31 mouse cellular contexts compared by ENCODE assay signal in the genomic region with DNA sequence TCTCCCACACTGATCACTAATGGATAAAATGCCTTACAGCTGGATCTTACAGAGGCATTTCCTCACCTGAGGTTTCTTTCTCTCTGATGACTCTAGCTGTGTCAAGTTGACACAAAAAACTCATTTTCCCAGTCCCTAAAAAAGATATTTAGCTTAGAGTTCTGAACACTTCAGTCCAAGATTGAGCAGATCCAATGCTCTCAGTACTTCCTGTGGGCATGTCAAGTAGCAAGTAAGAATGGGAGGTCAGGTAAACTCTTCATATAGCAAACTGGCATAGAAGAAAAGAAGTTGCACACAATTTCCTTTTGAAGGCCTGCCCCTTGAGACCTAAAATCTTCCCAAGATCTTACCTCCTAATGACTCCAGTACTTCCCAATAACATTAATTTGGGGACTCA.
"Had no signal": no experiment of that assay in that cellular context is flagged by ENCODE, and none has a peak within 500 bp of the region (broad histone marks: within the 10 kb centered on the region; RNA-seq: fewer than 3 reads in every experiment).

No protein-coding gene starts in this region.

- H3K4me1 ChIP-seq: limb, embryonic 10.5 days; midbrain, embryonic 13.5 days; midbrain, embryonic 15.5 days had no signal

- H3K9ac ChIP-seq: limb, embryonic 12.5 days; limb, embryonic 13.5 days; limb, embryonic 15.5 days; liver, embryonic 12.5 days; liver, embryonic 13.5 days; liver, embryonic 14.5 days; liver, embryonic 15.5 days; liver, postnatal 0 days; lung, embryonic 14.5 days; lung, embryonic 15.5 days; midbrain, embryonic 12.5 days; midbrain, embryonic 13.5 days; midbrain, embryonic 15.5 days; neural tube, embryonic 12.5 days had no signal

- H3K4me2 ChIP-seq: limb, embryonic 12.5 days; limb, embryonic 13.5 days; limb, embryonic 15.5 days; liver, embryonic 11.5 days; liver, embryonic 12.5 days; liver, embryonic 13.5 days; liver, embryonic 15.5 days; lung, embryonic 14.5 days; lung, embryonic 15.5 days; midbrain, embryonic 11.5 days; midbrain, embryonic 12.5 days; midbrain, embryonic 13.5 days; midbrain, embryonic 15.5 days; neural tube, embryonic 12.5 days had no signal

- H3K27me3 ChIP-seq: limb, embryonic 12.5 days; limb, embryonic 13.5 days; limb, embryonic 15.5 days; liver, embryonic 12.5 days; liver, embryonic 13.5 days; liver, embryonic 15.5 days; lung, embryonic 15.5 days; megakaryocyte, embryonic 14.5 days; midbrain, embryonic 12.5 days; midbrain, embryonic 13.5 days; midbrain, embryonic 15.5 days; neural tube, embryonic 12.5 days had no signal

- H3K27ac ChIP-seq: limb, embryonic 10.5 days; limb, embryonic 12.5 days; limb, embryonic 13.5 days; limb, embryonic 15.5 days; liver, embryonic 12.5 days; liver, embryonic 13.5 days; liver, embryonic 14.5 days; liver, embryonic 15.5 days; lung, embryonic 15.5 days; macrophage; midbrain, embryonic 10.5 days; midbrain, embryonic 12.5 days; midbrain, embryonic 13.5 days; midbrain, embryonic 15.5 days; neural tube, embryonic 12.5 days had no signal

- H3K4me3 ChIP-seq: limb, embryonic 10.5 days; limb, embryonic 12.5 days; limb, embryonic 13.5 days; limb, embryonic 15.5 days; liver, embryonic 12.5 days; liver, embryonic 13.5 days; liver, embryonic 15.5 days; lung, embryonic 15.5 days; megakaryocyte, embryonic 14.5 days; midbrain, embryonic 10.5 days; midbrain, embryonic 12.5 days; midbrain, embryonic 13.5 days; midbrain, embryonic 15.5 days; myocyte; neural tube, embryonic 12.5 days had no signal

- H3K9me3 ChIP-seq: limb, embryonic 10.5 days; limb, embryonic 12.5 days; limb, embryonic 13.5 days; limb, embryonic 15.5 days; liver, embryonic 12.5 days; liver, embryonic 13.5 days; liver, embryonic 15.5 days; lung, embryonic 15.5 days; megakaryocyte, embryonic 14.5 days; midbrain, embryonic 10.5 days; midbrain, embryonic 12.5 days; midbrain, embryonic 13.5 days; midbrain, embryonic 15.5 days; neural tube, embryonic 12.5 days had no signal

- DNase-seq: left cerebral cortex, postnatal 4 days; liver; liver, embryonic 13.5 days; liver, postnatal 0 days; lung, adult 18-20 months; lung, adult 2 months; lung, embryonic 14.5 days; lung, postnatal 10 days; lung, postnatal 14 days; lung, postnatal 36 days; lung, postnatal 4 days; midbrain, embryonic 14.5 days had no signal

- ATAC-seq: liver, embryonic 12.5 days; liver, postnatal 0 days; midbrain, embryonic 13.5 days; midbrain, embryonic 15.5 days; midbrain, embryonic 16.5 days had no signal

- H3K36me3 ChIP-seq: limb, embryonic 10.5 days; limb, embryonic 12.5 days; limb, embryonic 13.5 days; limb, embryonic 15.5 days; liver, embryonic 13.5 days; lung, embryonic 15.5 days; midbrain, embryonic 10.5 days; midbrain, embryonic 12.5 days; midbrain, embryonic 13.5 days; midbrain, embryonic 15.5 days; neural tube, embryonic 12.5 days had no signal
